Mouse (Mus musculus) ES-Bruce4 (cell line): ENCODE measurements around the gene Gm10073.

Source experiments
- CTCF ChIP-seq: IDR thresholded peaks from one replicate; pipeline ENCODE4 v1.8.1; 2011; ENCODE audit warnings: low read depth, low read length
- POLR2A ChIP-seq: IDR thresholded peaks from one replicate; pipeline ENCODE4 v1.8.1; 2011; ENCODE audit warnings: low read length; ENCODE audit not compliant: insufficient read depth

- TF ChIP-seq POLR2A, result no peak
- TF ChIP-seq CTCF, result no peak
Measured at GRCm38 (mm10) chr8:106617196-106617595, 43.9 kb upstream of the Gm10073 start.
